Mouse (Mus musculus): Measurements from ENCODE around the gene Insc. TPM values are rescaled to one million over a fixed set of nuclear protein-coding genes. Genes with fewer than 3 reads are reported as not detected.

Insc gene
- polyA plus RNA-seq (2014; fragmentation: Illumina TruSeq; extraction: RNeasy Lipid Tissue Mini Kit (QIAGEN cat#74804); ENCODE audit: low read depth, low replicate concordance) = 2.3 TPM

GRCm38 (mm10) chr7:114743022-114743780 lies at the start of gene Insc:
TSS of gene Insc (plus strand) at chr7:114743694.

GRCm38 (mm10) chr7:114718300-114718699 lies 25.2 kb upstream of the Insc start, which contains the start of gene Calcb:
TSS of gene Calcb (plus strand) at chr7:114718643.

Other genes with a start within 250 kb of the Insc start
- 13.3 TPM for gene Cyp2r1, start 180.7 kb upstream of the Insc start, polyA plus RNA-seq (2014; fragmentation: Illumina TruSeq; extraction: RNeasy Lipid Tissue Mini Kit (QIAGEN cat#74804); ENCODE audit: low read depth, low replicate concordance)
- gene Calca, start 107.3 kb upstream of the Insc start, polyA plus RNA-seq (2014; fragmentation: Illumina TruSeq; extraction: RNeasy Lipid Tissue Mini Kit (QIAGEN cat#74804); ENCODE audit: low read depth, low replicate concordance) = not detected
- 2.6 TPM for gene Calcb, start 25.1 kb upstream of the Insc start, polyA plus RNA-seq (2014; fragmentation: Illumina TruSeq; extraction: RNeasy Lipid Tissue Mini Kit (QIAGEN cat#74804); ENCODE audit: low read depth, low replicate concordance)

Data from sigmoid colon, adult 10 weeks (tissue).